Mouse (Mus musculus) heart, adult 9 months (tissue): ENCODE results near the gene Magee2.
"Not testable (repeated sequence)": the region's sequence is repeated elsewhere in the genome, so short reads cannot be mapped to it uniquely, and the experiment has no call there.

ENCODE experiments used
- DNase-seq, 2 experiments: peaks; one replicate each; pipeline ENCODE4 v3.0.0; 2022; ENCODE audit warnings: low spot score in 2 of 2

The Magee2 gene

DNA sequence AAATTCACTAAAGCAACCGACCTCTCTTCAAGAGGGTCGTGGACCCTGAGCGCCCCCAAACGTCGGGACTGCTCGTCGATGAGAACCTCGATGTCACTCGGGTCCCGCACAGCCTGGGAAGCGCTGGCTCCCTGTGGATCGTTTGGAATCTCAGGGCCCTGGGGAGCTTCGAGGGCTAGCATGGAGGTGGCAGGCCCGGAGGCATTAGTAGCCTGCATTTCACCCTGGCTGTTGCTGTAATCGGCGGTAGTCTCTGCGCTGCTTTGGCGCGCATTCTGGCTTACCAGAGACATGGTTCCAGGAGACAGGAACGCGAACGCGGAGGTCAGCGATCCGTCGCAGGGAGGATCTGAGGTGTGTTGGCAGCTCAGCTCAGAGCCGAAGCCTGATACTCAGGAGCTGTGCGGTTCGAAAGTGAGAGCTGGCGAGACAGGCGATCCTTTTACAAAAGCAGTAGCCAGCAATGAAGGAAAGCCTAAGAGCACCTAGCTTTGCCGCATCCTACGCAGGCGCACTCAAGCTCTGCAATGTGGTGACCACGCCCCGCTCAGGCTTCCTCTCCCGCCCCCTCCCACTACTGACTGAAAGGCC is at the start of gene Magee2:
Gene Magee2, minus strand, starts transcription at position 517 of the 591 bp plus-strand sequence.
- DNase-seq = no peak

DNA sequence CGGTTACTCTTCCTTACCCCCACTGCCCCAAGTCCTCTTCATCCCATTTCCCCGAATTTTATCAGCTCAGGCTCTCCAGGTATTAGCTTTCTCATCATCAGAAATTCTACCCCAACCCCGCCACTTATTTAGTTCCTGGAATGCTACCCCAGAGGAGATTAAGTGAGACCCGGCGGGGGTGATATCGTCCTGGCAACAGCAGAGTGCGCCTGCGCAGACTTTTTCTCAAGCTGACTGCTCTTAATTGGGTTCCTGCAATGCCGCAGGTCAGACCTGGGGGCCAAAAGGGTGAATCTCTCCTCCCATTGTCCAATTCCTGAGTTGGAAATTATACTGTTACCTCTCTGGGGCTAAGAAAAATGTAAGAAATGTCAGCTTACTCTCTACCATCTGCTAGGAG is 3.5 kb downstream of the Magee2 start:
- DNase-seq = no peak

DNA sequence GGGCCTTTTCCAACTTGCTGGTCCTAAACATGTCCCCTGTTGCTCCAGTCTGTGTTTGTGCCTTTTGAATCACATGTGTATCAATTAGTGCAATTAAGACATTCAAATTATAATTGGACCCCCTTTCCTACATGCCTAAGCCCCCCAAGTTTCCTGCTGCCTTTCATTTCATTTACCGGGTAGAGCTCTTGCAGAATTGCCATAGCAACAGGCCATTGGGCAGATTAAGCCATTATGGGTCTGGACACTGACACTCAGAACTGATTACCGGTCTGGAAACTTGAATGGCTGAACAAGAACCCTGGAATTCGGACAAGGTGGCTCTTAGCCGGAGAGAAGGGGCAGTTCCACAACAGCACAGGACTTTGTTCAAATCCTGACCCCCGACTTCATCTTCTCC is 39.5 kb downstream of the Magee2 start:
- not testable (repeated sequence) for DNase-seq

DNA sequence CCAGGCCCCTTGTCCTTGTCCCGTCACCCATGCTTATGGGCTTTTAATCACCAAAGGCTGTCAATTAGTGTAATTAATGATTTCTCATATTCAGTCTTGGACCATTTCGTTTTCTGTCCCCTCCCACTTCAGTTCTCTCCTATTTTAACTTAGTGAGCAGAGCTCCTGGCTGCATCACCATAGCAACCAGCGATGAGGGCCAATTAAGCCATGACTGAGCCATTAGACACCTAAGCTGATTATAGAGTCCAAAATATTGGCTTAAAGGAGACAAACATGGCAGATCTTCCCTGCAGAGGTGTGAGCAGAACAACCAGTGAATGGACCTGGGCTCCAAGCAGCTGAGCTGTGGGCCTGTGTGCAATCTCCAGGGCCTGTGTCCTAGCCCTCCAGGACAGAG is 40.1 kb downstream of the Magee2 start:
- not testable (repeated sequence) for DNase-seq

DNA sequence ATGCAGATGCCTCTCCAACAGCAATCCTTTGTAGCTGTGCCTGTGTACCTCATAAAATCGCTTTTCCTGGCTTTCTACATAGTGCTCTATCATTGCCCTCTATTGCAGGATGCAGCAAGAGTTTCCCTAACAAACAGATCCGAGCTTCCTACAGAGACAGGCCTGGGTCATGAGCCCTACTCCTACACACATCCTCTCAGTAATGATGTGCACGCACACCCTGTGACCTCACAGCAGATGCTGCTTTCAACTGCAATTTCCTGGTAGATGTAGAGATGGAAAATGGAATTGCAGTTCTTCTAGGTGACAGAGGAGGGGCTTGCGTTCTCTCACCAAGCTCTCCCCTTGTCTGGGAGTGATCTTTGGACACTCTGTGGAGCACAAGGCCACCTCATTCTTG is 43.4 kb downstream of the Magee2 start:
- DNase-seq = not testable (repeated sequence)
